Mouse (Mus musculus) adrenal gland, adult (tissue): ENCODE data around the gene Trex1.

Source experiments
- DNase-seq, 2 experiments: peaks; one replicate each; pipeline ENCODE4 v3.0.0; 2022 to 2023; ENCODE audit warnings: low spot score in 1 of 2; ENCODE audit not compliant: inconsistent age in 2 of 2

The Trex1 gene

GRCm38 (mm10) chr9:109090446-109090845 is 30.9 kb upstream of the Trex1 start:
- DNase-seq = peak in 1 of 2 experiments; percentile 24

GRCm38 (mm10) chr9:109087987-109088386 is 28.5 kb upstream of the Trex1 start:
- DNase-seq = peak in 1 of 2 experiments; percentile 84

DNA sequence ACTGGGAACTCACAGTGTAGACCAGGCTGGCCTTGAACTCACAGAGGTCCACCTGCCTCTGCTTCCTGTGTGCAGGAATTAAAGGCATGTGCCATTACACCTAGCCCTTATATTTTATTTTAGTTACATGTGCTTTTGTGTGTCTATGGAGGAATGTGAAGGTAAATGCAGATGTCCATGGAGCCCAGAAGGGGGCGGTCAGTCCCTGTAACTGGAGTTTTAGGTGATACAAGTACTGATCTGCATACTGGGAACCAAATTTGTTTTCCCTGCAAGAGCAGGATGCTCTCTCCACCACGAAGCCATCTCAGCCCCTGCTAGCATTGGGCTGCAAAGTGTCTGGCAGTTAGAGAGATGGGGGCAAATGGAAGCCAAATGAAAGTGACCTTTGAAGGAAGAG is 25.4 kb upstream of the Trex1 start:
- DNase-seq = peak in 1 of 2 experiments; percentile 52

DNA sequence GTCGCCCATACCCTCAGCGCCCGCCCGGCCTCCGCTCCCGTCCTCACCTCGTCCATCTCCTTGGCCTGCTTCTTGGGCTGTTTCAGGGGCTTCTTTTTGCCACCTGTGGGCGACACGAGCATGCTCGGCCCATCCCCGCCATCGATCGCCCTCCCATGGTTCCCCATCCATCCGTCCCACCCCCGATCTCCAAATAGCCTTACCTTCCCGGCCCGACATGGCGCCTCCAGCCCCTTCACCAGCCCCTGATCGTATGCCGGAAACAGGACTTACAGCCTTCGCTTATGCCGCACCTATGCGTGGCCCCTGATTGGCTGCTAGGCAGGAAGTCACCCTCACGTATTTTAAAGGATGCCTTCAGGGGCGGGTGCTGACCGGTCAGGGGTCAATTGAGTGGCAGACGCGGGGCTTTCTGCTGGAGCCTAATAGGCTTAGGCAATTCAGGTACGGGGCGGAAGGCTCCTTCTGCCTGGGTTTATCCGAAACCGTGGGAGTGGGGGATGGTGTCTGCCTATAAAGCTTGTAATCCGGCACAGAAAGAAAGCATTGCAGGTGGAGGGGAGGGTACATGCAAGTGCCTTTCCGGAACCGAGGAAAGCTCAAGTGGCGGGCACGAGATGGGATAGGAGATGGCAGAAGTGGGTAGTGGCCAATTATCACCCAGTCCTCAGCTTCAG is 22.7 kb upstream of the Trex1 start, which contains the start of the genes Ccdc51 and Tma7:
Gene Ccdc51 (plus strand): TSS at position 370 of the 677 bp plus-strand sequence.
Gene Tma7 (minus strand): TSS at position 464 of the 677 bp plus-strand sequence.
- peak; percentile 91 to 97 for DNase-seq

DNA sequence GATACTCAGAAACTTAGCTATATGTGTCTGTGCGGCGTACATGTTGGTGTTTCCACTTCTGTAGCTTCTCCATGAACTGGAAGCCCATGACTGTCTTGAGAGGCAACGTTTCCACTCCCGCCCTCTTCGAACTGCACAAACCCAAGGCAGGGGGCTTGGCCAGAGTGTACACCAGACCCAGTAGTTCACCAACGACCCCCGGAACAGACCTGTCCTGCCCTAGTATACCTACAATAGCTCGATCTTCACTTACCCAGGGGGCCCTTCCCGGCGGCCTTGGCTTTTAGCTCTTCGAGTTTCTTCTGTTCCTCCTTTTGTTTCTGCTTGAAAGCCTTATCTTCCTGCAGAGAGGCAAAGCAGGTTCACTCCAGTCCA is 22.2 kb upstream of the Trex1 start:
- DNase-seq = no peak

- DNase-seq = peak in 1 of 2 experiments; percentile 46
These were observed 21.0 kb upstream of the Trex1 start for GRCm38 (mm10) chr9:109080516-109080915.

- DNase-seq = peak; percentile 93 to 97
These were observed 14.4 kb upstream of the Trex1 start, which contains the start of gene Atrip for GRCm38 (mm10) chr9:109073661-109074573. Gene Atrip, minus strand, starts transcription at chr9:109074124.

- DNase-seq = no peak
These were observed 8.7 kb upstream of the Trex1 start for GRCm38 (mm10) chr9:109068095-109068735.

DNA sequence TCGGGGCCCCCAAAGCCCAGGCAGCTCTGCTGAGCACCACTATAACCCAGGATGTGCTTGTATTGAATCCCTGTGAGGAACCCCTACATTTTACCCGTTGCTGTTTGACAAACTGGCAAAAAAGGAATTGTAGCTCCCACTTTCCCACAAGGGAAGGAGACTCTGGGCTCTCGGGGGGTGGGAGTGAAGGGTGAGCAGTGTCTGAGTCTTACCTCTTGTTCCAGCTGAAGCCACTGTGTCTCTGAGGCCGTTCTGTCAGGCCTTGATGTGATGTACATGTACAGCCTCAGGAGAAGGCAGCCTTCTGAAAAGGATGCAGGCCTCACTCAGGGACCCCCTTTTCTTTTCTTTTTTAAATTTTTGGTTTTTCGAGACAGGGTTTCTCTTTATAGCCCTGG is 1.4 kb upstream of the Trex1 start:
- peak in 1 of 2 experiments; percentile 12 for DNase-seq

GRCm38 (mm10) chr9:109060184-109060897 is 807 bp upstream of the Trex1 start:
- DNase-seq = peak in 1 of 2 experiments; percentile 42

DNA sequence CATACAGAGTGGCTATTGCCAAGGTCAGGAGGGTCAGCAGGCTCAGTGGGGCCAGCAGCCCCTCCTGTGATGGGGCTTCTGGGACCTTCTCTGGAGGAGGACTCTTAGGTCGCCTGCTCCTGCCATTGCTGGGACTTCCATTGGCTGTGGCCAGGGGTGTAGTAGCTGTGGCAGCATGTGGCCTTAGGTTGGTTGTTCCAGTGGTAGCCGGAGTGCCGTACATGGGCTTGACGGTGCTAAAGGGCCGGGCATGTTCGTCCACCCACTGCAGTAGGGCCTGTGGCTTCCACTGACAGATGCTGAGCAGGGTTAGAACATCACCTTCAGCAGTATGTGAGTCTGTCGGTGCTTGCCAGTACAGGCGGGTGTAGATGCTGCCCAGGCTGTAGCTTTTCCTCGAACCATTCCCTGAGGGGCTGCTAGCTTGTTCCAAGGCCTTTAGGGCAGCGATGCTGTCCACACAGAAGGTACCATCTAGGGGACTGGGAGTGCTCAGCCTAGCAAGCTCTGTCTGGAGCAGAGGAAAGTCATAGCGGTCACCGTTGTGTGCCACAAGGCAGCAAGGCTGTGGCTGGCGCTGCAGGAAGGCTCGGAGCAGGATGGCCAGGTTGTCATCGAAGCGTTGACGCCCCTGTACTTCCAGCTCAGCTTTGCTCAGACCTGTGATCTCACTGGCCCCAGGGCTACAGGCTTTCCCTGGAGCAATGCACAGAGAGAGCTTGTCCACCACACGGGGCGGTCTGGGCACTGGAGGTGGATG is 1.3 kb downstream of the Trex1 start:
- peak; percentile 49 to 51 for DNase-seq

DNA sequence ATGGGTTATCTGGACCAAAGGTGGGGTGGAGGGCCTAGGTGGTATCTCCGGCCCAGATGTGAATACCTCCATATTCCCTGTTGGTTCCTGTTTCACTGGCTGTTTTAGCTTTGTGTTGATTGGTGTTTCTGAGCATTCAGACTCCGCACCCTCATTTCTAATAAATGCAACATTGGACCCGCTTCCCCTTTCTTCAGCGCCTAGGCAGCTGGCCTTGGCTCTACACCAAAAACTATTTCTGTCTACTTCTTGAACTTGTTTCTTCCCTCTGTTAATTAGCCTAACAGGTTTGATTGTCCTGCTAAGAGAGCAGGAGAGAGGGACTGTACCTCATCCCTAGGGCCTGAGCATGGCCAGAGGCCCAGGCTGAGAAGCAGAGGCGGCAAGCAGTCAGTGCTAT is 2.0 kb downstream of the Trex1 start:
- DNase-seq = peak in 1 of 2 experiments; percentile 47

- peak; percentile 18 to 38 for DNase-seq
These were observed 2.6 kb downstream of the Trex1 start for GRCm38 (mm10) chr9:109056916-109057315.

- DNase-seq = peak in 1 of 2 experiments; percentile 39
These were observed 3.3 kb downstream of the Trex1 start for GRCm38 (mm10) chr9:109056081-109056690.

GRCm38 (mm10) chr9:109055271-109056030 is 4.1 kb downstream of the Trex1 start:
- no peak for DNase-seq

DNA sequence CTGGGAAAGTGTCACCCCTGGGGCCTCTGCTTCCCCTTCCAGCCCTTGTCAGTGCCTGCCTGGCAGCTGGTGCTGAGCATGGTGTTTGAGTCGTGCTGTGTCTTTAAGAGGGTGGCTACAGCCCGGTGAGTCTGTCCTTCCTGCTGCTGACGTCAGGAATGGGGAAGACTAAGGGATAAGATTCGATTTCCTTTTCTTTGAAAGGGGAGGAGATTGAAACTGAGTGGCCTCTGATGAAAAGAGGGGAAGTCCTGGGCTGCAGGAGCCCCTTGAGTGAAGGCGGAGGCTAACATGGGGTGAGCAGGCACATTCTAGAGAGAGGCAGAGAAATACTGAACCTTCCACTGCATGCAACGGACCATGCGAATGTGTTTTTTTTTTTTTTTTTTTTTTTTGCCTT is 4.8 kb downstream of the Trex1 start:
- DNase-seq = peak; percentile 83 to 94

GRCm38 (mm10) chr9:109053851-109054250 is 5.7 kb downstream of the Trex1 start:
- DNase-seq = peak in 1 of 2 experiments; percentile 26

DNA sequence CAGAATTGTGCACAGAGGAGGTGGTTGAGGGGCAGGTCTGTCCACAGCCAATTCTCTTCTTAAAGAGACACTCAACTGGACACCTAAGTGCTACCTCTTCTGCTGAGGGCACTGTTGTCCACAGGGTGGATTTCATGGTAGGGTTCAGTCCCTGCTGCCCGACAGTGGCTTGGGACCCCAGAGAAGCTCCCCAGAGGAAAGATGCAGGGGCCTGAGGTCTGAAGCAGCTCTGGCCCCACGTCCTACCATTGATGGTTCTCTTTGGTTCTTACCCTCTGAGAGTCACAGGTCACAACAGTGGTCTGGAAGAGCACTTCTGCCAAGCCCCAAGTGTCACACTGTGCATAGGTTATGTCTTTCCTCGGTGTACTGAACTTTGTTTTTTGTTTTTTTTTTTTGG is 6.2 kb downstream of the Trex1 start:
- no peak for DNase-seq
